Comparison of ENCODE assay signal across 35 mouse cellular contexts in the genomic region with DNA sequence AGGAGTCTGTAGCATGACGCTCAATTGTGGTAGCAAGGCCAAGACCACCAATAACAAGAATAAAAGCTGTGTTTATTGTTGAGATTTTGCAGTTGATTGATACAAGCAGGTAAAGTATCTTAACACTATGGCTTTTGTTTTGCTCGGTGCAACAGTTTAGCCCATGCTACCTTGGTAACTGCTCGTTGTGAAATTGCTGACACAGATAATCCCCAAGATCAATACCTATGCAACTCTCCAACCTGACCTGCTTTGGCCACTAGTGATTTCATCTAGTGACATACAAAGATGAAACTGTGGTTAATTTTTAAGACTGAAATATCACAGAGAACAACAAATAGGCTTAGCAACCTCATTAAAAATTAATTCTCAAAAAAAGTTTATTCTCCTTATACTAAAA.
"Had no signal": no experiment of that assay in that cellular context is flagged by ENCODE, and none has a peak within 500 bp of the region (broad histone marks: within the 10 kb centered on the region; RNA-seq: fewer than 3 reads in every experiment).

No protein-coding gene starts in this region.

- H3K27me3 ChIP-seq: heart, embryonic 12.5 days; heart, embryonic 13.5 days; heart, embryonic 15.5 days; hindbrain, embryonic 12.5 days; hindbrain, embryonic 13.5 days; hindbrain, embryonic 15.5 days; intestine, embryonic 15.5 days; kidney, embryonic 15.5 days had no signal

- H3K27ac ChIP-seq: heart, embryonic 10.5 days; heart, embryonic 13.5 days; heart, embryonic 15.5 days; hindbrain, embryonic 10.5 days; hindbrain, embryonic 12.5 days; hindbrain, embryonic 13.5 days; hindbrain, embryonic 14.5 days; hindbrain, embryonic 15.5 days; hindbrain, postnatal 0 days; intestine, embryonic 15.5 days; kidney, embryonic 15.5 days; kidney, postnatal 0 days; layer of hippocampus, adult 2 months had no signal

- H3K4me3 ChIP-seq: heart, embryonic 10.5 days; heart, embryonic 12.5 days; heart, embryonic 13.5 days; heart, embryonic 15.5 days; hindbrain, embryonic 10.5 days; hindbrain, embryonic 12.5 days; hindbrain, embryonic 13.5 days; hindbrain, embryonic 15.5 days; intestine, embryonic 15.5 days; kidney, embryonic 15.5 days; layer of hippocampus, adult 2 months had no signal

- H3K4me1 ChIP-seq: heart, embryonic 10.5 days; heart, embryonic 12.5 days; heart, embryonic 13.5 days; heart, embryonic 15.5 days; hindbrain, embryonic 10.5 days; hindbrain, embryonic 12.5 days; hindbrain, embryonic 13.5 days; hindbrain, embryonic 15.5 days; intestine, embryonic 15.5 days; kidney, embryonic 15.5 days had no signal

- H3K9ac ChIP-seq: heart, embryonic 12.5 days; heart, embryonic 13.5 days; heart, embryonic 15.5 days; hindbrain, embryonic 12.5 days; hindbrain, embryonic 13.5 days; hindbrain, embryonic 14.5 days; hindbrain, embryonic 15.5 days; intestine, embryonic 15.5 days; kidney, embryonic 15.5 days had no signal

- H3K4me2 ChIP-seq: heart, embryonic 11.5 days; heart, embryonic 12.5 days; heart, embryonic 13.5 days; heart, embryonic 15.5 days; hindbrain, embryonic 12.5 days; hindbrain, embryonic 13.5 days; hindbrain, embryonic 14.5 days; hindbrain, embryonic 15.5 days; intestine, embryonic 15.5 days; kidney, embryonic 15.5 days had no signal

- H3K36me3 ChIP-seq: heart, embryonic 10.5 days; heart, embryonic 12.5 days; heart, embryonic 13.5 days; heart, embryonic 15.5 days; hindbrain, embryonic 10.5 days; hindbrain, embryonic 12.5 days; hindbrain, embryonic 13.5 days; hindbrain, embryonic 15.5 days; intestine, embryonic 15.5 days; kidney, embryonic 15.5 days had no signal

- ATAC-seq: hindbrain, embryonic 16.5 days; hindbrain, postnatal 0 days; inflammation-experienced regulatory T-cells, adult 6 months; intestine, embryonic 15.5 days; intestine, embryonic 16.5 days; intestine, postnatal 0 days had no signal

- H3K9me3 ChIP-seq: heart, embryonic 10.5 days; heart, embryonic 12.5 days; heart, embryonic 13.5 days; heart, embryonic 15.5 days; hindbrain, embryonic 10.5 days; hindbrain, embryonic 12.5 days; hindbrain, embryonic 13.5 days; hindbrain, embryonic 15.5 days; intestine, embryonic 15.5 days; kidney, embryonic 15.5 days had no signal

- DNase-seq: heart, postnatal 10 days; heart, postnatal 14 days; heart, postnatal 36 days; heart, postnatal 4 days; kidney, adult 11 months; kidney, adult 18-20 months; kidney, adult 2 months; kidney, adult 8-10 months; kidney, adult 9 months; kidney, postnatal 10 days; kidney, postnatal 14 days; kidney, postnatal 25 days; kidney, postnatal 36 days; kidney, postnatal 4 days; layer of hippocampus, adult 9-11 months; layer of hippocampus, postnatal 36 days had no signal
